Mouse (Mus musculus): ENCODE measurements around the gene Trpc4ap. TPM values are rescaled to one million over a fixed set of nuclear protein-coding genes. Genes with fewer than 3 reads are reported as not detected.
"Not testable (repeated sequence)": the region's sequence is repeated elsewhere in the genome, so short reads cannot be mapped to it uniquely, and the experiment has no call there.

Trpc4ap gene
- total and polyA plus RNA-seq, 2 experiments from 2014 or later, result 127 to 169 TPM

DNA sequence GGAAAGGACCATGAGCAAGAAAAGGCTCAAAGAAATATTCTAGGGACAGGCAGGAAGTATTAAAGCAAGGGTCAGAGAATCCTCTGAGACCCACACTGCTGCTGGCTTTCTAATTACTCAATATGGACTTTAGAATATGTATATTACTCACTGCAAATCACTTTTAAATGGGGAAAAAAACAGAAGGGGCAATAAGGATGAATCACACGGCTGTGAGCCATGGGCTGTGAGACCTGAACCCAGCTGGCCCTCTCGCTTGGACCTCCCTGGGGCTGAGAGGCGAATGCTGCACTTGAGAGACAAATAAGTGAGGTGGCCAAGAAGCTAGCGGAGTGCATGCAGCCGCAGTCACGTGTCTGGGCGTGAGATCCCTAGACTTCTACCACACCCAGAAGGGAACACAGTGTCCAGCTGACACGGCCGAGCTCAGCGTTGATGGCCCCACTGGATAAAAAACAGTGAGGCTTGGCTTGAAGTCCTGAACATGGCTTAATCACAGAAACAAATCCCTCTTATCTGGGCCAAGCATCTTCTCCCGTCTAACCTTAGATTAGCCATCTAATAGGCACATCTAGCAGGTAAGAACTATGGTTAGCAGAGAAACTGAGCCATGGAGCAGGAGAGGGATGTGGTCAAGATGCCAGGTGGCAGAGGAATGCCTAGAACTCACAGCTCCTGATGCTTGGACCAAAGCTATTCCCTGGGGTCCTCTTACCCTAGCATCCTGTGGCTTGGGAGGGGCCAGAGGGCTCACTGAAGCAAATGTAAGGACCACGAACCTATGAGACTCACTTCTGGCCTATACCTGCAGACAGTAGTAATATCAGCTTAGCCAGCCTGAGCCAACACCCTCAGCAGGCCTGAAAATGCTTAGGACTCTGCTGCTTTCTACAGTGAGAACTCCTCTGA lies 25.2 kb upstream of the Trpc4ap start:
- ATAC-seq, result no peak

DNA sequence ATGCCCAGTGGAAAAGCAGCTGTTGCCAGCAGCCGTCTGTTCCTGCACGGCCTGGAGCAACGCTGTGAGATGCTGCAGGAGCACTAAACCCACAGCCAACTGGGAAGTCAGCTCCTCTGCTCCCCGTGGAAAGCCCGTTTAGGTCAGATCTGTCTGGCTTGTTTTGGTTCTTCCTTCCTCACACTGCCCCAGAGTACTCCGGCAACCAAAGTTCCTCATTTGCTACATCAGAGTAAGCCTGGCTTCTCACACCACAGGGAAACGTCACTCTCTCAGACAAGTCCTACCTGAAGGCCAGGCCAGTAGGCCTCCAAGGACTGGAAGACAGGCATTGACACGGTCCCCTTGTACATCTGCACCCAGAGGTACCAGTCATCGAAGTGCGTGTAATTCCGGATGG lies 18.4 kb upstream of the Trpc4ap start:
- Histone ChIP-seq H3K36me3 (ENCODE audit: insufficient read depth, low read length) (peaks cover 61% of the 10 kb centered on the region), H3K9me3 (ENCODE audit: low read length) (no peaks in the 10 kb centered on the region), H3K4me1 (ENCODE audit: insufficient read depth, low read length) (no peaks in the 10 kb centered on the region), H3K4me3 (ENCODE audit: low read length) (no peak overlapping the region), H3K9ac (replicated peaks; ENCODE audit: low read length) (no peak overlapping the region), H3K27ac (no peak overlapping the region), H3K27me3 (ENCODE audit: insufficient read depth, low read length) (no peaks in the 10 kb centered on the region), H3K4me2 (ENCODE audit: low read depth, low read length) (no peak overlapping the region)
- ATAC-seq (no peak), DNase-seq (ENCODE audit: low spot score) (no peak)
- WGBS, result 86% methylated on average over 11 of the region's 11 CpGs
- no peak for TF ChIP-seq CTCF (IDR thresholded peaks at IDR 0.05; ENCODE audit: low read depth)

More for the DNA sequence above, 25.2 kb upstream of the Trpc4ap start:
- TF ChIP-seq CTCF (IDR thresholded peaks at IDR 0.05; ENCODE audit: low read depth), result no peak
- Histone ChIP-seq H3K27me3 (ENCODE audit: insufficient read depth, low read length) (no peaks in the 10 kb centered on the region), H3K4me2 (ENCODE audit: low read depth, low read length) (no peak overlapping the region), H3K4me3 (ENCODE audit: low read length) (no peak overlapping the region), H3K9me3 (ENCODE audit: low read length) (no peaks in the 10 kb centered on the region), H3K9ac (replicated peaks; ENCODE audit: low read length) (no peak overlapping the region), H3K27ac (no peak overlapping the region), H3K4me1 (ENCODE audit: insufficient read depth, low read length) (no peaks in the 10 kb centered on the region), H3K36me3 (ENCODE audit: insufficient read depth, low read length) (peaks cover 39% of the 10 kb centered on the region)
- WGBS, result 90% methylated on average over 12 of the region's 12 CpGs
- DNase-seq (ENCODE audit: low spot score), result no peak

DNA sequence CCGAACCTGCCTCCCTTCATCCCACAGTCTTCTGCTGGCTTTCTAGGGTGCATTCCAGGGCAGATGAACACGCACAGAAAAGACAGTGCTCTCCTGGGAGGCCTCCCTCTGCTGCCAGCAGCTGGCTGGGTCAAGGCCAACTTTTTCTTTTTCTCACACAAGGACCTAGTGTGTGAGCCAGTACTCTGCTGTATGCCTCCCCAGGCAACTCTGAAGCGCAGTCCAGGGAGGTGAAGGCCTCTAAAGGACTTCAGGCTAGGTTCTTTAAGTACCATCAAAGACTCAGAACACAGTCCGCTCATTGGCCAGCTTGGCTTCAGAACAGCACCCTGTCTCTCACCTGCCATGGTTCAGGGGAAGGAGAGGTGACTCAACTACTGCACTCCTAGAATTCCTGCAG lies 15.1 kb upstream of the Trpc4ap start:
- Histone ChIP-seq H3K27me3 (ENCODE audit: insufficient read depth, low read length) (no peaks in the 10 kb centered on the region), H3K4me1 (ENCODE audit: insufficient read depth, low read length) (no peaks in the 10 kb centered on the region), H3K9me3 (ENCODE audit: low read length) (no peaks in the 10 kb centered on the region), H3K9ac (replicated peaks; ENCODE audit: low read length) (0 out of 2 replicates have a peak overlapping the region, but pooled peaks have one; percentile 15), H3K4me3 (ENCODE audit: low read length) (no peak overlapping the region), H3K4me2 (ENCODE audit: low read depth, low read length) (no peak overlapping the region), H3K27ac (peak overlapping the region; percentile 45), H3K36me3 (ENCODE audit: insufficient read depth, low read length) (peaks cover 51% of the 10 kb centered on the region)
- ATAC-seq (peak; percentile 74; the same call in 1 of the 2 replicates), DNase-seq (ENCODE audit: low spot score) (peak; percentile 66)
- no peak for TF ChIP-seq CTCF (IDR thresholded peaks at IDR 0.05; ENCODE audit: low read depth)
- 59% methylated on average over 4 of the region's 4 CpGs for WGBS

DNA sequence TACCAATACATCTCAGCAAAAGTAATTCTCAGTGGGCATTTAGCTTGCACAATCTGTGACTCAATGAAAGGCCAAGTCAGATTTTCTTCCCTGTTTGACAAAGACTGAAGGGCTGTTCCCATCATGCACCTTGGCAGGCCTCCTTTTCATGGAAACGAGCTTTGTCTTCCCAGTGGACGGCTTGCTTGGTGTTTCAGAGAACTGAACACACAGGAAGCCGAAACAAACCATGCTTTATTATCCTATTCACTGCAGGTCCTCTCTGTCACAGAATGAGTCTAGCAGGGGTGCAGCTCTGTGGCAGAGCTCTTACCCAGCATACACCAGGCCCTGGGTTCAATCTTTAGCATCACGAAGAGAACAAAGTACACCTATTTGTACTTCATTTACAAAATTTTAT lies 11.4 kb upstream of the Trpc4ap start:
- WGBS, result 20% methylated on average over 4 of the region's 4 CpGs
- Histone ChIP-seq H3K4me2 (ENCODE audit: low read depth, low read length) (no peak overlapping the region), H3K27ac (no peak overlapping the region), H3K9ac (replicated peaks; ENCODE audit: low read length) (no peak overlapping the region), H3K4me1 (ENCODE audit: insufficient read depth, low read length) (no peaks in the 10 kb centered on the region), H3K4me3 (ENCODE audit: low read length) (no peak overlapping the region), H3K27me3 (ENCODE audit: insufficient read depth, low read length) (no peaks in the 10 kb centered on the region), H3K9me3 (ENCODE audit: low read length) (no peaks in the 10 kb centered on the region), H3K36me3 (ENCODE audit: insufficient read depth, low read length) (peaks cover 41% of the 10 kb centered on the region)
- no peak for TF ChIP-seq CTCF (IDR thresholded peaks at IDR 0.05; ENCODE audit: low read depth)
- ATAC-seq (no peak), DNase-seq (ENCODE audit: low spot score) (no peak)

DNA sequence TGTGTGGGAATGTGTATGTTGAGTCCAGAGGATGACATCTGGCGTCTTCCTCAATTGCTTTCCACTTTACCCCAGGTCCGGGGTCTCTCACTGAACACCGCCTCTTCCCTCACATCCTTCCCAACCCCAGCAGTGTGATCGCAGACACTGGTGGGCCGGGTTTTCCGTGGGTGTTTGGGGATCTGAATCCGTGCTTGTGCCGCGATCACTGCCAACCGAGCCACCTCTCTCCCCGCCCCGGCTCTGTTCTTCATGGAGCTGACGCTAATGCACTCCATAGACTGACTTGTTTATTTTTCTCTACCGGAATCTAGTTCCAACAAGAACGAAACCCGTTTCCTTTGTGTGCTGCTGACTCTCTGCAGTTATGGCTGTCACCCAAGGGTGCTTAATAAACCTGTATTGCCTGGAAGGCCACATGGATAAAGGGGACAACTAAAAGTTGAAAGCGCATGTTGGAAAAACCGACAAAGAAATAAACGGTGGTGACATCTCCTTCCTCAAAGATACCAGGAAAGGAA lies 9.3 kb upstream of the Trpc4ap start:
- no peak for TF ChIP-seq CTCF (IDR thresholded peaks at IDR 0.05; ENCODE audit: low read depth)
- Histone ChIP-seq H3K4me3 (ENCODE audit: low read length) (no peak overlapping the region), H3K4me2 (ENCODE audit: low read depth, low read length) (no peak overlapping the region), H3K4me1 (ENCODE audit: insufficient read depth, low read length) (no peaks in the 10 kb centered on the region), H3K27ac (no peak overlapping the region), H3K9me3 (ENCODE audit: low read length) (no peaks in the 10 kb centered on the region), H3K27me3 (ENCODE audit: insufficient read depth, low read length) (no peaks in the 10 kb centered on the region), H3K9ac (replicated peaks; ENCODE audit: low read length) (no peak overlapping the region), H3K36me3 (ENCODE audit: insufficient read depth, low read length) (peaks cover 27% of the 10 kb centered on the region)
- no peak for DNase-seq (ENCODE audit: low spot score)
- 93% methylated on average over 19 of the region's 19 CpGs for WGBS
- no peak for ATAC-seq

DNA sequence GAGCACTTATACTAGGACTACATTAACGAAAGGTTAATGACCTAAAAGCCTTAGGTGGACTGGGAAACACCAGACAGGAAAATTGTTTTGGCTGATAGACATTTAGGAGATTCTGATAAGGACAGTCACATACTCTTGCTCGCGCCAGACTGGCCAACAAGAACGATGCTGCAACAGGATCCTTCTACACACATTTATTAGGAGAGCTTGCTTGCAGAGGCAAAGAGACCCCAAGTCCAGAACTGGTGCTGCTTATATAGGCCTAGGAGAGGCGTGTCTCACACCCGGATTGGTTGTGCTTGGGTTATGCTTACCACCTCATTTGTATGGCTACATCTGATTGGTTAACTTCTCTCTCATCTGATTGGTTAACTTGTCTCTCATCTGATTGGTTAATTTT lies 6.3 kb upstream of the Trpc4ap start:
- H3K4me2 ChIP-seq (ENCODE audit: low read depth, low read length); ATAC-seq; H3K4me1 ChIP-seq (ENCODE audit: insufficient read depth, low read length); H3K9ac ChIP-seq (replicated peaks; ENCODE audit: low read length); DNase-seq (ENCODE audit: low spot score); H3K27ac ChIP-seq; H3K4me3 ChIP-seq (ENCODE audit: low read length); H3K9me3 ChIP-seq (ENCODE audit: low read length); H3K27me3 ChIP-seq (ENCODE audit: insufficient read depth, low read length): not testable (repeated sequence)
- 95% methylated on average over 6 of the region's 6 CpGs for WGBS
- peaks cover 13% of the 10 kb centered on the region; the same call in 1 of the 2 replicates for H3K36me3 ChIP-seq (ENCODE audit: insufficient read depth, low read length)

DNA sequence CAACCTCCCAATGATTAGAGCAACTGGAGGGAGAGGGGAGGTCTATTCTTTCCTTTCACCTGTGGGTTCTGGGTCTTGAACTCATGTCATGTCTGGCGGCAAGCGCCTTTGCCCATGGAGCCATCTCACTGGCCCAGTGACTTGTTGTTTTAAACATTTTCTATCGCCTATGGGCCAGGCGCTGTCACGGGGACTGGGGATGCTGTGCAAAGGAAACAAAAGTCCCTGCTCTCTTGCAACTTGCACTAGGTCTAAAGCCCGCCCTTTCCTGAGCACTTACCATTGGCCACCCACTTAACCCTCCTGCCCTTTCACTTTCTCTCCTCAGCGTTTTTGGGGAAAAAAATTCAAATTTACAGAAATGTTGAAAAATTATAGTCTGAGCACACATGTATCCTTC lies 4.7 kb upstream of the Trpc4ap start:
- WGBS, result 75% methylated on average over 7 of the region's 7 CpGs
- no peak for DNase-seq (ENCODE audit: low spot score)
- ATAC-seq, result no peak

More for the DNA sequence above, 4.7 kb upstream of the Trpc4ap start:
- Histone ChIP-seq H3K9me3 (ENCODE audit: low read length) (no peaks in the 10 kb centered on the region), H3K27me3 (ENCODE audit: insufficient read depth, low read length) (no peaks in the 10 kb centered on the region), H3K27ac (no peak overlapping the region), H3K9ac (replicated peaks; ENCODE audit: low read length) (no peak overlapping the region), H3K4me3 (ENCODE audit: low read length) (no peak overlapping the region), H3K4me1 (ENCODE audit: insufficient read depth, low read length) (no peaks in the 10 kb centered on the region), H3K4me2 (ENCODE audit: low read depth, low read length) (no peak overlapping the region), H3K36me3 (ENCODE audit: insufficient read depth, low read length) (peaks cover 8% of the 10 kb centered on the region; the same call in 1 of the 2 replicates)
- no peak for TF ChIP-seq CTCF (IDR thresholded peaks at IDR 0.05; ENCODE audit: low read depth)
